Mouse (Mus musculus) embryonic fibroblast, embryonic 13.5 days (primary cell): ENCODE results near the gene Dppa3.

Source experiments
- CTCF ChIP-seq: IDR thresholded peaks from 2 replicates; pipeline ENCODE4 v1.5.1; 2011; ENCODE audit warnings: mild to moderate bottlenecking, control low read depth, low read length, moderate library complexity, borderline replicate concordance; ENCODE audit not compliant: insufficient read depth
- POLR2A ChIP-seq: IDR thresholded peaks from 2 replicates; pipeline ENCODE4 v1.6.1; 2011; ENCODE audit warnings: low read depth, mild to moderate bottlenecking, control low read depth, low read length, moderate library complexity

GRCm38 (mm10) chr6:122669406-122670200 is 43.4 kb downstream of the Dppa3 start:
- TF ChIP-seq CTCF (peak; percentile 99), POLR2A (no peak)
